Mouse (Mus musculus): ENCODE measurements around the gene Nfix.
"Not testable (repeated sequence)": the region's sequence is repeated elsewhere in the genome, so short reads cannot be mapped to it uniquely, and the experiment has no call there.

Gene Nfix

DNA sequence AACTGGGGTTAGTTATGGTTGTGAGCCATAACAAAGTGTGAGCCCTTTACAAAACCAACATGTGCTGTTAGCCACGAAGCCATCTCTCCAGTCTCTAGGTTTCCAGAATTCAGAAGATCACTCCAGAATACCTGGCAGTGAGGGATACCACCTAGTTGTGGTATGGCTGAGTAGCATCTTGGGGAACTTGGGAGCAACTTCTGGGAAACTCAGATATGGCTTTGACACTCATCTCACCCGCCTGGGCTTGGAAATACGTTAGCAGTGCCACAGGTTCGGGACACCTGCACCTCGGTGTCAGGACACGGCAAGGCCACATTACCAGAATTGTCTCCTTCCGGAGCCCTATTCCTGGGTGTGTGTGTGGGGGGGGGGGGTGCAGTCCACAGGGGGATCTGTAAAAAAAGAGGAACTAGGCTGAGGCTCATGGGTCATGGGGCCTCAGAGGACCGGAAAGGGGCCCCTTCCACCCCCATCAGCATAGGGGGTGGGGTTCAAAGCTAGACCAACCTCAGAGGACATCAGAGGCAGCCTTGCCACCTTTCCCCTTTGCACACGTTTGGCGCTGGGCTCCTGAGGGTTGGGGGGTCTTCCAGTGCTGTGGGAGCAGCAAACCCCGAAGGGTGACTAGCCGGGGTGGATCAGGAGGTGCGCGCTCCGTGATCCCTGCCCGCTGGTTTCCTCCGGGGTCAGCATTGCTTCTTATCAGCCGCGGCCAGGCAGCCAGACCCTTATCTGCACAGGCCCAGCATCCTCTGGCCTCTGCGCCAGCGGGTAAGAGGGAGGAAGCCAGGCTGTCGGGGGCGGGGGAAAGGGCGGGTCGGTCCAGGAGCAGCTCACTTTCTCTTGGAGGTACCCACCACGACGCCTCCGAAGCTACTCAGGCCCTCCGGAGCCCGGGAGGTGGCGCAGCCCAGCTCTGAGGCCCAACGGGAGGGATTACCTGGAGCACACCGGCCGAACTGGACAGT is 98.9 kb downstream of the Nfix start, which contains the start of gene Lyl1:
TSS of gene Lyl1 (plus strand) at position 517 of the 971 bp plus-strand sequence.
- peak; percentile 83 to 90 for DNase-seq (ENCODE audit: low spot score in 2 of 2)

DNA sequence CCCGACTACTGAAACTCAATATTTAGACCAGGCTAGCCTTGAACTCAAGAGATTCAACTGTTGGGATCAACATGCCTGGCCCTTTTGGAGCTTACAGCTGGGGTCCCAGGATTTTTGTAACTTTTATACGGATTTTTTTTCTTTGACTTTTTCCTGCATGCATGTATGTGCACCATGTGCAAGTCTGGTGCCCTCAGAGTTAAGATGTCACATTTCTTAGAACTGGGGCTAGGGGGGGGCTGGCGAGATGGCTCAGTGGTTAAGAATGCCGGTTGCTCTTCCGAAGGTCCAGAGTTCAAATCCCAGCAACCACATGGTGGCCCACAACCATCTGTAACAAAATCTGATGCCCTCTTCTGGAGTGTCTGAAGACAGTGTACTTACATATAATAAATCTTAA is 99.6 kb downstream of the Nfix start:
- no peak for DNase-seq (ENCODE audit: low spot score in 2 of 2)

DNA sequence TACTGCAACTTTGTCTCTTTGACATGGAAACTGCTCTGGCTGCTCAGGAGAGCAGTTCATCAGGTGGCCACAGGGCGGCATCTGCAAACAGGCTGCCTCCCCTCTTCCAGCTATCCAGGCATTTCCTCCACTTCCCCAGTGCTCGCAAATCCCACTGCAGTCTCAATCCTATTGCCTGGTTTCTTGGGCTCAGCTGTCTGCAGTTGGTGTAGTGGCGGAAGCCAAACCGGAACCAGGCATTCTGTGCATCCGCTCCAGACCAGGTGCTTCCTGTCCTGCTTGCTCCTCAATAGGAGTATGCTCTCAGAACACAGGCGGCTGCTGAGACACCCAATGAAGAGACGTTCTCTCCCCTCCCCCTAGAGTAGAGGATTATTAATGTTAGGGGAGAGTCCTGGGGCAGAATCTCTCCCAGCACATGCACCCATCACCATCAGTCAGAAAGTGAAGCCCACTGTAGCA is 100.3 kb downstream of the Nfix start:
- peak; percentile 87 to 96 for DNase-seq (ENCODE audit: low spot score in 2 of 2)

DNA sequence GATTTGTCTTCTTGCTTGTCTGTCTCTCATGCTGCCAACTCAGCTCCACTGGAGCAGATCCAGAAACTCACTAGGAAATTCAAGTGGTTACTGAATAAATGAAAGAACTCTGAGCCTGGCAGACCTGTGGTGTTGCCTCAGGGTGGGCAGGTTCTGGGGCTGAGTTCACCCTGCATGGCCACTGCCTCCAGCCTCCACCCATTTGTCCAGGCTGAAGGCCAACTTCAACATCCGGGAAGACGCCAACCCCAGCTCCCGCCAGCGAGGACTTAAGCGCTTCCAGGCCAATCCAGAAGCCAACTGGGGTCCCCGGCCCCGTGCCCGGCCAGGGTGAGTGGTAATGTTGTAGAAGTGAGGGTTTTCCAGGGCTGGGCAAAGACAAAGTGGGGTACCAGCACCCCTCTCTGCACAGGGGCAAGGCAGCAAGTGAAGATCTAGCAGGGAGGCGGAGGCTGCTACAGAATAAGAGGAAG is 101.2 kb downstream of the Nfix start:
- peak; percentile 85 for DNase-seq (ENCODE audit: low spot score in 2 of 2)

DNA sequence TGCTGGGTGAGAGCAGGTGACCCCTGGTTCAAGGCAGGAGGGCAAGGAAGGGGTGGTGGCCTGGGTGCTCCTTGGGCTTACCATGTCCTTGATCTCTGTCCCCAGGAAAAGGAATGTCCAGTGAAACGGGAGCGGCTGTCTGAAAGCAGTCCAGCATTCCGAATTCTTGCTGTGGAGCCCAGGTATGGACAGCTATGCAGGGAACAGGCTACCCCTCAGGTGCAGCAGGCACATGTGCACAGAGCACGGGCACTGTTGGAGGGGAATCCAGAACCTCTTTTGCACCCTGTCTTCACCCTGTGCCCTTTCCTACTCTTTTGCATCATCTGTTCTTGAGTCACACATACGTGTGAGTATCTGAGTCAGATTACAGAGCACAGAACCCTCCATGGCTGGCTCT is 101.9 kb downstream of the Nfix start:
- no peak for DNase-seq (ENCODE audit: low spot score in 2 of 2)

DNA sequence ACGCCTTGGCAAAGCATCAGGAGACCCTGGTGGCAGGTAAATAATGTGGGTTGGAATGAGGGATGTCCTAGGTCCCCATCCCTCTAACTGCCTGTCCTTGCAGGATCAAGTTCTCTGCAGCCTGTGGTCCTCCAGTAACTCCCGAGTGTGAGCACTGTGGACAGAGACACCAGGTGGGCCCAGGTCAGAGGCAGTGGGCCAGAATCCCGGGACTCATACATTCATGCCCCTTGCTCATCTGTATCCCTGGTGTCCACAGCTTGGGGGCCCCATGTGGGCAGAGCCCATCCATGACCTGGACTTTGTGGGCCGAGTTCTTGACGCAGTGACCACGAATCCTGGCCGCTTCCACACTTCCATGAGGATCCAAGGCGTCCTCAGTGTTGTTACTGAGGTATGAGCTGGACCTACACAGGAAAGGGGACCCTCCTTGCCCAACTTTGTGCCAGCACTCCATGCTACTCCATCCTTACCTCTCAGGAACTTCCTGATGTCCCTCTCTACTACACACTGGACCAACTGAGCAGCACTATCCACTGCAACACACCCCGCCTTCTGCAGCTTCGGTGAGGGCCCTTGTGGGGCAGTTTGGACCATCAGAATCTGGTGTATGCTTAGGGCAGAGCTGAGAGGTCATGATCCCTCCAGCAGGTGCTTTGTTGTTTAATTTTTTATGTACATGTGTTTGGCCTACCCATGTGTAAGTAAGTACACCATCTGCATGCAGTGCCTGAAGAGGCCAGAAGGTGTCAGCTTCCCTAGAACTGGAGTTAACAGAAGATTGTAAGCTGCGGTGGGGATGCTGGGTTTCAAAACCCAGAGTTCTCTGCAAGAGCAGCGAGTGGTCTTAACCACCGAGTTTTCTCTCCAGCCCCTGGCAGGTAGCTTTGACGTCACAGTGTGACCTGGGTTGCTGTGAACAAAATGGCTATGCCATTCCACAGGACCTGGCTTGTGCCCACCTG is 102.7 kb downstream of the Nfix start:
- no peak for DNase-seq (ENCODE audit: low spot score in 2 of 2)

- DNase-seq (ENCODE audit: low spot score in 2 of 2), result no peak
These were observed 105.0 kb downstream of the Nfix start for GRCm38 (mm10) chr8:84695140-84695539.

- no peak for DNase-seq (ENCODE audit: low spot score in 2 of 2)
These were observed 106.8 kb downstream of the Nfix start for GRCm38 (mm10) chr8:84693332-84693731.

- DNase-seq (ENCODE audit: low spot score in 2 of 2), result peak; percentile 92 to 94
These were observed 110.8 kb downstream of the Nfix start for GRCm38 (mm10) chr8:84689091-84689915.

- DNase-seq (ENCODE audit: low spot score in 2 of 2), result peak; percentile 84
These were observed 112.4 kb downstream of the Nfix start, which contains the start of gene Nacc1 for GRCm38 (mm10) chr8:84687705-84688100. Gene Nacc1, minus strand, starts transcription at chr8:84687862.

GRCm38 (mm10) chr8:84687003-84687704 is 113.0 kb downstream of the Nfix start:
- DNase-seq (ENCODE audit: low spot score in 2 of 2), result no peak

DNA sequence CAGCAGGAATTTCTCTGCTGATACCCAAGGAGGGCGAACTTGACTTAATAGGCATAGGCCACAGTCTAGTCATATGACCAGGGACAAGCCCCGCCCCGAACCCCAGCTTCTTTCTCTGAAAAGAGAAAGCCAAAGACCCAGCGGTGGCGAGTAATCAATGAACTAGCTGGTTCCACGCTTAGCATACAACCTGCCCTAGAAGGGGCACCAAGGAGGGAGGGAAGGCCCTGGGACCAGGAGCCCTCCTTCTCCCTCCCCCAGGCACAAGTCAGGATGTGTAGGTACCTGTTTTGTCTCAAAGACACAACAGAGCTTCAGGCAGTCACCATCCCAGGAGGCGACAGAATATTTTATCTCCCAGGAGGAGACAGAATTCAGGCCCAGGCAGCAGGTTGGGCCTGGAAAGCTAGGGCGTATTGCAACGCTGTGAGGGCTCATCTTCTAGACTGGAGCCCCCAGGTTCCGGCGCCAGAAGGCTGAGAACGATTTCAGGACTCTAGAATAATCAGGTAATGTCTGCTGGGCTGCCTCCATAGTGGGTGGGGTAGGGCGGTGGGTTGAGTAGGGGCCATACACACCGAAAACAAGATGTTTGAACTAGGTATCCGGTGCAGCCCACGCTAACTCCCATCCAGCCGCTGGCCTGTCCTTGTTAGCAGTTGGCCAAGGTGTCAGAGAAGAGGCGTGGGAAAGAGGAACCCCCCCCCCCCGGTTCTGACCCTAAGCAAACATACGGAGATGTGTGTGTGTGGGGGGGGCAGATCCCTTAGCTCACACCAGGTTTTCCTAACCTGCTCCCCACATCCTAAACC is 113.7 kb downstream of the Nfix start, which contains the start of gene Trmt1:
TSS of gene Trmt1 (plus strand) at position 117 of the 812 bp plus-strand sequence.
- DNase-seq (ENCODE audit: low spot score in 2 of 2), result no peak

- DNase-seq (ENCODE audit: low spot score in 2 of 2), result no peak
These were observed 115.6 kb downstream of the Nfix start for GRCm38 (mm10) chr8:84684537-84684936.

- DNase-seq (ENCODE audit: low spot score in 2 of 2), result no peak
These were observed 117.9 kb downstream of the Nfix start for GRCm38 (mm10) chr8:84682257-84682656.

DNA sequence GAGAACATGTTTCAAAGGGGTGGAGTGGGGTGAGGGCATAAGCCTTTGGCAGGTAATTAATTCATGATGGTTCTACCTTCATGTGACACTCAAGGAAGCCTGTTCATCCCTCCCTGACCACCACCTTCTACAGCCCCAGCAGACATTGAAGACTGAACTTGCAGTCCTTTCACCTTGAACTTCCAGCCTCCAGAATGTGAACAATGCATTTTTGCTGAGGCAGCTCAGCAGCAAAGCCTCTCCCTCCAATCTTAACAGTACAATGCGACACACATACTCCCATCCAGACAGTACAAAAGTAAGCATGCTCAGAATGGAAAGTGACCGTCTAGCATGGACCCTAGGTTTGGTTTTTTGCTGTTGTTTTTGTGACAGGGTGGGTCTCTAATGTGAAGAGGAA is 118.7 kb downstream of the Nfix start:
- DNase-seq (ENCODE audit: low spot score in 2 of 2), result no peak

DNA sequence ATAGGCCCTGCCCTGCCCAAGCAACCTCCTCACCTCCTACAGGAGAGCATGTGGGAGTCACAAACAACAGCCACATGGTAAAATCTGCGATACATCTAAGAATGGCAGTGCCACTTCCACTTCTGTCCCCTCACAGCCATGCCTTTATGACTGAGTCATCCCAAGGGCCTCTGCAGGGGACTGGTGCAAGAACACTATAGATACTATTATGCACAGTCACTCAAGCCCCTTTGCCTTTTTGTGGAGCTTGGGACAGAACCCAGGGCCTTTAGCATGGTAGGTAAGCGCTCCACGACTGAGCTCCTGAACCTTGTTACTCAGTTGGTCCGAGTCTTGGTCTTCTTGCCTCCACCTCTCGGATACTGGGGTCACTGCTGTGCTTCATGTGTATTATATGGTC is 122.8 kb downstream of the Nfix start:
- no peak for DNase-seq (ENCODE audit: low spot score in 2 of 2)

DNA sequence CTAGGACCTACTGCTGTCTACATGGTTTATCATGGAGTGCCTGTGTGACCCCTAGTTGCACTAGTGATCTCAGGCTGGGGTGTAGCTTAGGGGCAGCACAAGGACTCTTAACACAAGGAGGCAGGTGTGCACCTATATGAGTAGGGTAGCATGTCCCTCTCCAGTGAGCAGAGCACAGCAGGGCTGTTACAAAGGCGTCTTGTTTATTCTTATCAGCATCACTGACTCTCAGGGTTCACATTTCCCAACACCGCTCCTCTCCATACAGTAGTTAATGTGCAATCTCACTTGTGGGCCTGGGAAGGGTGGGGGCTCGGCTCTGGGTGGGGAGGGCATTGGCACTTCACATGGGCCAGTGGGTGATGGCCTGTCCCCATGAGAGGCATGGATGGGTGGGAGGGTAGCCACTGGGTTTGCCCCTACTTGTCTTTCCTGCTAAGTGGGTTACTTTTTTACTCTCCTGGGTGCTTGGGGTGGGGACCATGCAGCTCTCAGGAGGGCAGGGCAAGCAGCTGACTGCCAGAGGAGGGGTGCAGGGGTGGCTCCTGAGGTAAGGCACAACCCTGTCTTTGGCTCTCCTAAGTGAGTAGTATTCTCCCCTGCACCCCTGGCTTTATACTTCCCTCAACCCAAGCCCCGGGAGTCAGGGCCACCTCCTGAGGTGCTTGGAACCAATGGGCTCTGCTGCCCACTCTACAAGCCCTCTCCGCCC is 129.7 kb downstream of the Nfix start:
- not testable (repeated sequence) for DNase-seq (ENCODE audit: low spot score in 2 of 2)

DNA sequence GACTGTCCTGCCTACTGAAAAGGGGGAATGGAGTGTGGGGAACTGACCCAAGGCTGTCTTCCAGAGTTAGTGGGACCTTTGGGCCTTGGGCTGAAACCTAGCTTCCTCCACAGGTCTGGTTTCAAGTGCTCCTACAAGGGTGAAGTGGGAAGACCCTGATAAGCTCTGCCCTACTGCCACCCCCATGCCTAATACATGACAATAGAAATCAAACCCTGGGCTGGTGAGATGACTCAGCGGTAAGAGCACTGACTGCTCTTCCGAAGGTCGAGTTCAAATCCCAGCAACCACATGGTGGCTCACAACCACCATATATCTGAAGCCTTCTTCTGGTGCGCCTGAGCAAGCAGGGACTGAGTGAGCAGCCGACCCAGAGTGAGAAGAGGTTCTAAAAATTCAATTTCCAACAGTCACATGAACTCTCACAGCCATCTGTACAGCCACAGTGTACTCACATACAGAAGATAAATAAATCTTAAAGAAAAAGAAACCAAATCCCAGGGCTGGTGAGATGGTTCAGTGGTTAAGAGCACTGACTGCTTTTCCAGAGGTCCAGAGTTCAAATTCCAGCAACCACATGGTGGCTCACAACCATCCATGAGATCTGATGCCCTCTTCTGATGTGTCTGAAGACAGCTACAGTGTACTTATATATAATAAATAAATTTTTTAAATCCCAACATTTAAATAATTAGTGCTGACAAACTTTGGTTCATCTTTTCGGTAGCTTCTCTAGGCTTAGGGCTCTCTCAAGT is 131.2 kb downstream of the Nfix start:
- DNase-seq (ENCODE audit: low spot score in 2 of 2), result no peak
